Mouse (Mus musculus) kidney, adult 2 months (tissue): Measurements from ENCODE around the gene Irf5.

ENCODE experiments used
- CTCF ChIP-seq: fragments of 200-500 bp; conservative IDR thresholded peaks from 2 replicates; pipeline ENCODE4 v1.5.1; 2011; ENCODE audit warnings: low read depth, mild to moderate bottlenecking, control low read depth, low read length, moderate library complexity, mixed read lengths; ENCODE audit not compliant: insufficient read depth, insufficient read length
- POLR2A ChIP-seq: fragments of 200-500 bp; IDR thresholded peaks from one replicate; pipeline ENCODE4 v1.6.1; 2011; ENCODE audit warnings: low read depth, low read length, control low read depth

- no peak for TF ChIP-seq POLR2A
- TF ChIP-seq CTCF: no peak
Observed at GRCm38 (mm10) chr6:29526281-29527251, at the start of gene Irf5.
